In the genomic region with DNA sequence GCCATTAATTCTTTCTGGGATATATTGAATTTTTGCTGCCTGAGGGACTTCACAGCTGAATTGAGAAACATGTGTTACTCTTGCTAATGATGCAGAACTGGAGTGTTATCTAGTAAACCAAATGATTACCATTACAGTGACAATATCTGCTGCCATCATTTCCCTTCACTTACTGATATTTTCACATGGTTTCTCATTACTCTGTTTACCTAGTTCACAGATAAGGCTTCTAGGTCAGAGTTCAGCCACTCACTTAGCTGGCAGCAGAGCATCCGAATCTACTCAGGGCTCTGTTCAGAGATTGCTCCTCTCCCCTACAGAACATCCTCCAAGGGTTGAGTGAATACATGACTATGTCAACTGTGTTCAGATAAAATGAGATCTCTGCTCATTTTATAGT, we compare ENCODE assay signal across 33 mouse cellular contexts.
"Had no signal": no experiment of that assay in that cellular context is flagged by ENCODE, and none has a peak within 500 bp of the region (broad histone marks: within the 10 kb centered on the region; RNA-seq: fewer than 3 reads in every experiment).

No protein-coding gene starts in this region.

- ATAC-seq: hindbrain, embryonic 16.5 days; hindbrain, postnatal 0 days; inflammation-experienced regulatory T-cells, adult 6 months; intestine, embryonic 16.5 days; intestine, postnatal 0 days had no signal

- DNase-seq: heart, postnatal 10 days; heart, postnatal 14 days; heart, postnatal 36 days; heart, postnatal 4 days; kidney, adult 11 months; kidney, adult 18-20 months; kidney, adult 8-10 months; kidney, postnatal 10 days; kidney, postnatal 14 days; kidney, postnatal 25 days; kidney, postnatal 36 days; kidney, postnatal 4 days; layer of hippocampus, adult 9-11 months; layer of hippocampus, postnatal 36 days had no signal

- H3K36me3 ChIP-seq: heart, embryonic 10.5 days; heart, embryonic 12.5 days; heart, embryonic 13.5 days; heart, embryonic 15.5 days; hindbrain, embryonic 10.5 days; hindbrain, embryonic 12.5 days; hindbrain, embryonic 13.5 days; hindbrain, embryonic 15.5 days; intestine, embryonic 15.5 days; kidney, embryonic 15.5 days had no signal

- H3K4me3 ChIP-seq: heart, embryonic 10.5 days; heart, embryonic 12.5 days; heart, embryonic 13.5 days; heart, embryonic 15.5 days; hindbrain, embryonic 10.5 days; hindbrain, embryonic 12.5 days; hindbrain, embryonic 13.5 days; hindbrain, embryonic 15.5 days; intestine, embryonic 15.5 days; kidney, embryonic 15.5 days; layer of hippocampus, adult 2 months had no signal

- H3K27ac ChIP-seq: heart, embryonic 10.5 days; heart, embryonic 13.5 days; heart, embryonic 15.5 days; hindbrain, embryonic 10.5 days; hindbrain, embryonic 12.5 days; hindbrain, embryonic 13.5 days; hindbrain, embryonic 14.5 days; hindbrain, embryonic 15.5 days; hindbrain, postnatal 0 days; intestine, embryonic 15.5 days; kidney, embryonic 15.5 days; kidney, postnatal 0 days; layer of hippocampus, adult 2 months had no signal

- H3K27me3 ChIP-seq: heart, embryonic 12.5 days; heart, embryonic 13.5 days; heart, embryonic 15.5 days; hindbrain, embryonic 12.5 days; hindbrain, embryonic 13.5 days; hindbrain, embryonic 15.5 days; intestine, embryonic 15.5 days; kidney, embryonic 15.5 days had no signal

- H3K4me2 ChIP-seq: heart, embryonic 11.5 days; heart, embryonic 12.5 days; heart, embryonic 13.5 days; heart, embryonic 15.5 days; hindbrain, embryonic 12.5 days; hindbrain, embryonic 13.5 days; hindbrain, embryonic 14.5 days; hindbrain, embryonic 15.5 days; intestine, embryonic 15.5 days; kidney, embryonic 15.5 days had no signal

- H3K9ac ChIP-seq: heart, embryonic 12.5 days; heart, embryonic 13.5 days; heart, embryonic 15.5 days; hindbrain, embryonic 12.5 days; hindbrain, embryonic 13.5 days; hindbrain, embryonic 14.5 days; hindbrain, embryonic 15.5 days; intestine, embryonic 15.5 days; kidney, embryonic 15.5 days had no signal

- H3K4me1 ChIP-seq: heart, embryonic 10.5 days; heart, embryonic 12.5 days; heart, embryonic 13.5 days; heart, embryonic 15.5 days had no signal

- H3K9me3 ChIP-seq: heart, embryonic 10.5 days; heart, embryonic 12.5 days; heart, embryonic 13.5 days; heart, embryonic 15.5 days; hindbrain, embryonic 10.5 days; hindbrain, embryonic 12.5 days; hindbrain, embryonic 13.5 days; hindbrain, embryonic 15.5 days; intestine, embryonic 15.5 days; kidney, embryonic 15.5 days had no signal
